Mouse (Mus musculus): Measurements from ENCODE around the gene Spef1.
A peak's percentile ranks its signal among the peaks of the same experiment; 100 is the strongest.

- TF ChIP-seq CTCF (IDR thresholded peaks at IDR 0.05; ENCODE audit: borderline replicate concordance, insufficient read depth, low read length) (no peak), POLR2A (IDR thresholded peaks at IDR 0.05; ENCODE audit: low read depth, low read length) (peak; percentile 24; the same call in 1 of the 2 replicates)
Measured at GRCm38 (mm10) chr2:131160671-131161111, 26.4 kb downstream of the Spef1 start.

Data from embryonic fibroblast, embryonic 13.5 days (primary cell).